Mouse (Mus musculus) kidney, embryonic 16.5 days (tissue): ENCODE data around the gene Erc1. TPM values are rescaled to one million over a fixed set of nuclear protein-coding genes. Genes with fewer than 3 reads are reported as not detected.
A peak's percentile ranks its signal among the peaks of the same experiment; 100 is the strongest.

ENCODE experiments used
- ATAC-seq: fragments of 200-750 bp; cut with Nextera tagmentation; 2 replicates; pipeline ENCODE4 v1.8.0; 2017; ENCODE audit warnings: moderate TSS enrichment; ENCODE audit not compliant: low FRiP score, low TSS enrichment
- H3K27ac ChIP-seq: fragments of 300-500 bp; sonication (generic); 2 replicates; pipeline ENCODE4 v1.5.1; 2014; ENCODE audit warnings: low read length
- H3K27me3 ChIP-seq: fragments of 300-500 bp; sonication (generic); 2 replicates; pipeline ENCODE4 v1.6.1; 2014; ENCODE audit warnings: low read length, control low read depth, mixed read lengths; ENCODE audit not compliant: insufficient read depth
- H3K36me3 ChIP-seq: fragments of 300-500 bp; sonication (generic); 2 replicates; pipeline ENCODE4 v1.6.1; 2014; ENCODE audit warnings: low read length, control low read depth, mixed read lengths; ENCODE audit not compliant: insufficient read depth
- H3K4me1 ChIP-seq: fragments of 300-500 bp; sonication (generic); 2 replicates; pipeline ENCODE4 v1.6.1; 2014; ENCODE audit warnings: low read length, control low read depth, mixed read lengths; ENCODE audit not compliant: insufficient read depth
- H3K4me2 ChIP-seq: fragments of 300-500 bp; sonication (generic); replicated peaks from 2 replicates; pipeline ENCODE4 v1.6.1; 2014; ENCODE audit warnings: low read depth, low read length
- H3K4me3 ChIP-seq: fragments of 300-500 bp; sonication (generic); 2 replicates; pipeline ENCODE4 v1.5.1; 2014; ENCODE audit warnings: mild to moderate bottlenecking, low read length
- H3K9ac ChIP-seq: fragments of 300-500 bp; sonication (generic); replicated peaks from 2 replicates; pipeline ENCODE4 v1.6.1; 2014; ENCODE audit warnings: low read length
- H3K9me3 ChIP-seq: fragments of 300-500 bp; sonication (generic); 2 replicates; pipeline ENCODE4 v1.6.1; 2016; ENCODE audit warnings: low read length, control low read depth
- WGBS: fragments of 180-500 bp; shearing (Covaris S2); extraction: QIAGEN DNeasy Blood & Tissue Kit; methylation state at CpG from one replicate; pipeline ENCODE4 v1.1.7; 2014; 5-methylcytosine and 5-hydroxymethylcytosine counted together
- polyA plus RNA-seq: library from polyadenylated mRNA; unstranded; fragments of >200 nt; fragmentation: Nextera tagmentation; extraction: Ambion mirVana; gene quantifications from 2 replicates; pipeline ENCODE4 v1.2.1, GENCODE M21; 2015

The Erc1 gene
- polyA plus RNA-seq, 1 experiment from 2014 or later = 15.0 TPM

DNA sequence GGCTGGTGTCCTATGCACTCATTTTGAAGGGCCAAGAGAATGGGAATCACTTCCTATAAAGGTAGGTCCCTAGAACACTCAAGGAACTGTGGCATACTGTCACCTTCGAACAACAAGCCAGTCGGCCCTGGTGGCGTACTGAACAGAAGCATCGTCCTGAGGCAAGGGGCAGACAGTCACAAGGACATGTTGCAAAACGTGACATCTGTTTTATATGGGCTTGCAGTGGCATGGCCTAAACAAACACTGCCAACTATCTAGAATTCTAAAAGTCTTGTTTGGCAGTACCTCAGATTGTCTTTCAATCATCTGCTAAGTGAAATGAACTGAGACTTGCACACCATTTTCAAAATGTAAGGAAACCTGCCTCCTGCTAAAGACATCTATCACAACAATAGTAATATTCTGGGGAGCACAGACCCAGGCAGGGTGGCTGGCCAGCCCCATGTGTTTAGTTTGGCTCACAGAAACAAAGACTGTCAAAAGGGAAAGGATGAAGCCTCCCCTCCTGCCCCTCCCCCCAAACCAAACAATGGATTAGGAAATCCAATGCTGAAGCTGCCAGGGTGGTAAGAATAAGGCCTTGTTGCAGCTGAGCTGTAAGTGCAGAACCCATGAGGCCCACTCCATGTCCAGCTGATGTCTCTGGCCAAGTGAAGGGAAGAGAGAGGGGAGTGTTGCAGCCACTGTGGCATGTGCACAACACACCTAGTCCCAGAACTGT lies 262.2 kb downstream of the Erc1 start:
- 56% methylated on average over 5 of the region's 5 CpGs for WGBS
- ATAC-seq = 0 out of 2 replicates have a peak, but pooled peaks have one; percentile 46
- H3K27ac ChIP-seq = no peak overlapping the region

DNA sequence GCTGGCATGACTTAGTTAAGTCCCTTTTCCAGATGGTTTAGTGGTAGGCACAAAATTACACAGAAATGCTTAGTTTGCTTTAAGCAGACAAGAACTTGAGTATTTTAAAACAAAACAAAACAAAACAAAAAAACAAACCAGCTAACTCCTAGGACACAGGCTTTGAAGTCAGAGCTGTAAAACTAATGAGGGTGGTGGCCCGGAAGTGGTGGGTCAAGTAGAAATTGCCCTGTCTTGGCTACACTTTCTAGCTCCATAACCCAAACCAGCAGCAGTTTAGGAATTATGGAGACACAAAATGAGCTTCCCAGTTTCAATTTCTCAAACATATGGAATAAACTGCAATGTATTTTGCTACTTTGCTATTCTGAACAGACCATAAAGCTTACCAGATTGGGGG lies 263.9 kb downstream of the Erc1 start:
- ATAC-seq = no peak
- 12% methylated on average over 1 of the region's 1 CpGs for WGBS
- no peak overlapping the region for H3K27ac ChIP-seq

More for the DNA sequence above, 262.2 kb downstream of the Erc1 start:
- peaks cover 28% of the 10 kb centered on the region for H3K4me1 ChIP-seq
- no peaks in the 10 kb centered on the region for H3K9me3 ChIP-seq
- H3K27me3 ChIP-seq = no peaks in the 10 kb centered on the region
- no peak overlapping the region for H3K4me3 ChIP-seq
- no peaks in the 10 kb centered on the region for H3K36me3 ChIP-seq
- no peak overlapping the region for H3K4me2 ChIP-seq
- H3K9ac ChIP-seq = no peak overlapping the region

DNA sequence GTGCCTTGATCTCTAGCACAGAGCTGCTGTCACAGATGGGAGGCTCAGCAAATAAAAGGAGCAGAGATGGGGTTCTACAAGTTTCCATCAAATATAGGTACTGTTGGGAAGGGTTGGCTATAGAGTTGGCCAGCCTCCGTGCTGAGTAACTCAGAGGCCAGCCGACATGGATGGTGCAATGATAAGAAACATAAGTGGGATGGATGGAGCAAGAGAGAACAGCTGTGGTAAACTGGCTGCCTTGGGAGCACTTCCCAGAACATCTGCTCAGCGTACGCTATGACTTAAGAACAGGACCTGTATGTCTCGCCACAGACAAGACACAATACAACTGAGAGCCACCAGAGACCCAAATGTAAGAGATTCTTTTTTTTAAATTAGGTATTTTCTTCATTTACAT lies 264.8 kb downstream of the Erc1 start:
- H3K9me3 ChIP-seq = no peaks in the 10 kb centered on the region
- no peak overlapping the region for H3K4me3 ChIP-seq
- H3K36me3 ChIP-seq = no peaks in the 10 kb centered on the region
- no peak for ATAC-seq
- no peaks in the 10 kb centered on the region for H3K27me3 ChIP-seq
- H3K4me1 ChIP-seq = peaks cover 31% of the 10 kb centered on the region
- no peak overlapping the region for H3K27ac ChIP-seq
- H3K9ac ChIP-seq = no peak overlapping the region
- H3K4me2 ChIP-seq = no peak overlapping the region
- WGBS = 87% methylated on average over 5 of the region's 5 CpGs

More for the DNA sequence above, 263.9 kb downstream of the Erc1 start:
- Histone ChIP-seq H3K36me3 (no peaks in the 10 kb centered on the region), H3K9ac (no peak overlapping the region), H3K27me3 (no peaks in the 10 kb centered on the region), H3K4me2 (no peak overlapping the region), H3K9me3 (no peaks in the 10 kb centered on the region), H3K4me1 (peaks cover 28% of the 10 kb centered on the region), H3K4me3 (no peak overlapping the region)

DNA sequence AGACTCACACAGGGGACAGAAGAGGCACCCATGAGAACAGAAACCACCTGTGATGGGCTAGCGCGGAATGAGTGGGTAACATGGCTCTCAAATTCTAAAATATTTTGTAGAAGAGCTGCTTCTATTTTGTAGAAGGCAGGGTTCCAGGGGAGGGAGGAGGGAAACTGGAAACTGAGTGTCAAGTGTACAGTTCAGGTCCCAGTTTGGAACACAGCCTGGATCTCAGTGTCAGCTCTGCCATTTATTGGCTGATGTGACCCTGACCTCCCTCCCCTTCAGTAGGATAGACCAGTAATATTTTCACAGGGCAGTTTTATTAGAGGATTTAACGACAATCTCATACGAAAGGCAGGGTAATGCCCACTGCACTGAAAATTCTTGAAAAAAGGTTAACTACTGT lies 271.3 kb downstream of the Erc1 start:
- Histone ChIP-seq H3K9ac (no peak overlapping the region), H3K36me3 (peaks cover 20% of the 10 kb centered on the region), H3K27me3 (no peaks in the 10 kb centered on the region), H3K4me1 (peaks cover 7% of the 10 kb centered on the region), H3K4me2 (no peak overlapping the region), H3K27ac (no peak overlapping the region), H3K9me3 (no peaks in the 10 kb centered on the region), H3K4me3 (no peak overlapping the region)
- ATAC-seq = no peak
- 69% methylated on average over 4 of the region's 4 CpGs for whole genome bisulfite sequencing

DNA sequence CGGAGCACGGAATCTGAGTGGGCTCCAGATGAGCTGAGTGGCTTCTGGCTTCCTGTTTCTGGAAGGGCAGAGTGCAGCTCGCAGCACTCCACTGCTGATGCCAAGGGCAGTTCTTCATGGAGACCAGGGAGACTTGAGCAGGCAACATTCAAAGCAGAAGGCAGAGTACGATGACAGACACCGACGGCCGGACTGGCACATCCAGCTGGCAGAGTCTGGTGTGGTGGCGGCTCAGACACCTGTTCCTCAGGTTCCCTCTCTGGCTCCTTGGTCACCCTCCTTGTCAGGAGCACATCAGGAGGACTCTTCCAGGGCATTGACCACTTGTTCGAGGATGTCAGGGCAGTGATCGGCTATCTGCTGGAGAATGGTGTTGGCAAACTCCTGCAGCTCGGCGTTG lies 272.6 kb downstream of the Erc1 start:
- Histone ChIP-seq H3K9me3 (no peaks in the 10 kb centered on the region), H3K36me3 (peaks cover 20% of the 10 kb centered on the region), H3K4me2 (no peak overlapping the region), H3K4me1 (peaks cover 7% of the 10 kb centered on the region), H3K9ac (no peak overlapping the region), H3K27ac (no peak overlapping the region), H3K27me3 (no peaks in the 10 kb centered on the region), H3K4me3 (no peak overlapping the region)
- 94% methylated on average over 12 of the region's 12 CpGs for WGBS
- no peak for ATAC-seq

DNA sequence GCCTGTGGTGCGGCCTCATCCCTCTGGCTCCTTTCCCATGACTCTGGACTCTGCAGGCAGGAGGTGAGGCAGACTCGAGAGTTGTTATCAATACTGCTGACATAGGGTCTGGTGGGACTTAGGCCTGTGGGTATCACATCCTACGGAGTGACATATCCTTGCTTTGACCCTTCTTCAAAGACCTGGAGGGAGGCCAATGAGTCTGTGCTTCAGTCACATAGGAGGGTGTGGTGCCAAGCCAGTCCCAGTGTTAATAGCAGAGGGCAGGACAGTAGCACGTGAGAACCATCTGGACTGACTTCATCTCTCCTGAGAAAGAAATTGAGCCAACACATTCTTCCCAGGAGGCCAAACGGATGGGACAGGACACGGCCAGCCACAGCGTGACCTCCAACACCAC lies 275.7 kb downstream of the Erc1 start:
- Histone ChIP-seq H3K27ac (no peak overlapping the region), H3K27me3 (no peaks in the 10 kb centered on the region), H3K4me3 (no peak overlapping the region), H3K36me3 (peaks cover 20% of the 10 kb centered on the region), H3K4me2 (no peak overlapping the region), H3K9me3 (no peaks in the 10 kb centered on the region), H3K4me1 (peaks cover 14% of the 10 kb centered on the region), H3K9ac (no peak overlapping the region)
- 74% methylated on average over 7 of the region's 7 CpGs for WGBS
- ATAC-seq = no peak

DNA sequence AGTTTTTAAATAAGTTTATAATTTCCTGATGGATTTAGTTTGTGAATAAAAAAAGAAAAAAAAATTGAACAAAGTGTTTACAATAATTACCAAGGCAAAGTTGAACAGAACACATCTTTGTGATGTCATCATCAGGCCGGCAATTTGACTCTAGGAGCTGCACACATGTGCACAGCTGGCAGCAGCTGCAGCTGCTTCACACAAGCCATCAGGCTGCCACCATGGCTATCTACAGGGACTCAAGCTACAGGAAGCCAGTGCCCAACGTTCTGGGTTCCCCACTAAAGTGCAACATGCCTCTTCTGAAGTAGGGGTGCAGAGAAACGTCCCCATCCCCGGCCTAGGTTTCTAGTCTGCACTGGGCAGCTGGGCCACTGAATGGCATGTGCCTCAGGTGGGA lies 277.2 kb downstream of the Erc1 start:
- Histone ChIP-seq H3K27ac (no peak overlapping the region), H3K36me3 (peaks cover 20% of the 10 kb centered on the region), H3K9ac (no peak overlapping the region), H3K4me2 (no peak overlapping the region), H3K27me3 (no peaks in the 10 kb centered on the region), H3K9me3 (no peaks in the 10 kb centered on the region), H3K4me1 (peaks cover 19% of the 10 kb centered on the region), H3K4me3 (no peak overlapping the region)
- 80% methylated on average over 4 of the region's 4 CpGs for WGBS
- ATAC-seq = no peak

DNA sequence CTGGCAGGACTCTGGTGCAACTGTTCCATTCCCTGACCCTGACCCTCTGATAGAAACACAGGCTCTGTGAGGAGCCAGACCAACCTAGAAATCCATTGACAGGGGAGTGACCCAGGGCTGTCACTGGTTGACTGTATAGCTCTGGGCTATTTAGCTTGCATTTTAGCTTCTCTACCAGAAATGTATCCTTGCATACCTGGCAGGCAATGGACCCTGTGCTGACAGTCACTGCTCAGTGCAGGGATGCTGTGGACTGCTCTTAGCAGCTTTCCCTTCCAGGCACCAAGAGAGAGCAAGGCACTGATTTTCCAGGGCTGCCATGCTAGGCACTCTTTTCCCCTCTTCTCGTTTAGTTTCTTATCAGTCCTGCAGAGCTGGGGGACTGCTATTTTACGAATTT lies 279.6 kb downstream of the Erc1 start:
- Histone ChIP-seq H3K4me2 (no peak overlapping the region), H3K9ac (no peak overlapping the region), H3K9me3 (no peaks in the 10 kb centered on the region), H3K36me3 (peaks cover 5% of the 10 kb centered on the region; the same call in 1 of the 2 replicates), H3K4me3 (no peak overlapping the region), H3K27me3 (no peaks in the 10 kb centered on the region), H3K27ac (no peak overlapping the region), H3K4me1 (peaks cover 30% of the 10 kb centered on the region)
- ATAC-seq = peak; percentile 32; the same call in 1 of the 2 replicates
- 66% methylated on average over 2 of the region's 2 CpGs for WGBS

DNA sequence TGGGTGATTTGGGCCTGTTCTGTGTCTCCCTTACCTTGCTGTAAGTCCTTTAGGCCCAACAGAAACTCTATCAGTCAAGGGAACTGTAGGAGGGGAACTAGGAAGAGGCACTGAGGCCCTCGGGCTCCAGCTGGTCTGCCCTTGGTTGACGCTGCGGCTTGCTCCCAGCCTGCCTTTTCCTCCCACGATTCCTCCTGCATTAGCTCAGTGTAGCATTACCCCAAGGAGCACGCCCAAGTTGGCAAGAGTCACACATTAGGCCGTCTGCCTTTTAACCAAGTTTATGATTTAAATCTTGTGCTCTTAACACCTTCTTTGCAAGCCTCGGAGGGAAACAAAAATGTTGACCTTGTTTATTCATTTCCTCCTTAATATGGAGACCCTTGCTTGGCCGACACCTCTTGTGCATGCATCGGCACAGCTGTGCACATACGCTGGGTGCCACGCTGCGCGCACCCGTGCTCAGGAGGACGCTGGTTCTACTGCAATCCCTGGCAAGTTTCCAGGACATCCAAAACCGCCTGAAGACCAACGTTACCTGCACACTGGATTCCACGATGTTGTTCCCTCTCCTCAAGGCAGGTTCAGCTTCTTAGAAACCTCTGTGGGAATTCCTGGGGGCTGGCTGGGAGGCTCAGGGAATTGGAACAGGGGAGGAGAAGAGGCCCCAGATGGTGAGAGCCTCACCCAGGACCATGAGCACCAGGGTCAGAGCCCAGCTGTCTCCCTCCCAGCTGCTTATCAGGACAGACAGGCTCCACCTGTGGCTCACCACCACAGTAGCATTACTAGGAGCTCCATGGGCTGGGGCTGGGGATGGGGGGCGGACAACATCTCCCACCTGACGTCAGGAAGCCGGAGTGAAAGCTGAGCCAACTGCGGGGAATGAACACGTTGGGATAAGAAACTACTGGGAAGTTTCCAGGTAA lies 282.3 kb downstream of the Erc1 start:
- WGBS = 39% methylated on average over 23 of the region's 23 CpGs
- Histone ChIP-seq H3K27me3 (no peaks in the 10 kb centered on the region), H3K4me2 (peak overlapping the region; percentile 19; the same call in 1 of the 2 replicates), H3K36me3 (no peaks in the 10 kb centered on the region), H3K4me1 (peaks cover 40% of the 10 kb centered on the region), H3K9me3 (no peaks in the 10 kb centered on the region), H3K9ac (no peak overlapping the region), H3K4me3 (no peak overlapping the region), H3K27ac (peak overlapping the region; percentile 52; the same call in 1 of the 2 replicates)
- peak; percentile 71 for ATAC-seq
